Mouse (Mus musculus) CD4-positive, CD25-positive, alpha-beta regulatory T cell, adult 2 months (primary cell): ENCODE results near the gene Panx1.
A peak's percentile ranks its signal among the peaks of the same experiment; 100 is the strongest.

Experiments used
- DNase-seq: peaks from one replicate; pipeline ENCODE4 v3.0.0-alpha.2; 2012; ENCODE audit warnings: low read depth, low spot score

Gene Panx1

GRCm38 (mm10) chr9:15023049-15023448 is 22.2 kb downstream of the Panx1 start:
- peak; percentile 50 for DNase-seq

GRCm38 (mm10) chr9:15021156-15021555 is 24.1 kb downstream of the Panx1 start:
- DNase-seq = peak; percentile 44

GRCm38 (mm10) chr9:15020561-15021080 is 24.7 kb downstream of the Panx1 start:
- DNase-seq = peak; percentile 74

GRCm38 (mm10) chr9:15018756-15019131 is 26.5 kb downstream of the Panx1 start:
- DNase-seq = peak; percentile 59

- DNase-seq = peak; percentile 86
These were observed 27.2 kb downstream of the Panx1 start for GRCm38 (mm10) chr9:15017791-15018755.

GRCm38 (mm10) chr9:15015223-15015956 is 29.9 kb downstream of the Panx1 start:
- DNase-seq = peak; percentile 94

GRCm38 (mm10) chr9:15007566-15007965 is 37.7 kb downstream of the Panx1 start:
- no peak for DNase-seq

- peak; percentile 68 for DNase-seq
These were observed 41.0 kb downstream of the Panx1 start for GRCm38 (mm10) chr9:15004298-15004685.

GRCm38 (mm10) chr9:15003676-15004297 is 41.5 kb downstream of the Panx1 start:
- DNase-seq = no peak

GRCm38 (mm10) chr9:15002995-15003613 is 42.2 kb downstream of the Panx1 start:
- peak; percentile 56 for DNase-seq

- DNase-seq = no peak
These were observed 46.5 kb downstream of the Panx1 start for GRCm38 (mm10) chr9:14998790-14999189.

GRCm38 (mm10) chr9:14997271-14998055 is 47.8 kb downstream of the Panx1 start:
- DNase-seq = no peak

GRCm38 (mm10) chr9:14995525-14995924 is 49.8 kb downstream of the Panx1 start:
- DNase-seq = peak; percentile 63

- no peak for DNase-seq
These were observed 56.5 kb downstream of the Panx1 start for GRCm38 (mm10) chr9:14988606-14989293.

GRCm38 (mm10) chr9:14983141-14983540 is 62.1 kb downstream of the Panx1 start:
- no peak for DNase-seq

GRCm38 (mm10) chr9:14982683-14983082 is 62.6 kb downstream of the Panx1 start:
- no peak for DNase-seq

GRCm38 (mm10) chr9:14981539-14982155 is 63.6 kb downstream of the Panx1 start:
- DNase-seq = no peak

- DNase-seq = peak; percentile 29
These were observed 70.7 kb downstream of the Panx1 start for GRCm38 (mm10) chr9:14974251-14975232.
